ENCODE assay signal across 17 mouse cellular contexts in genomic region chr3:52100306-52100705, GRCm38 (mm10). TPM values are rescaled to one million over a fixed set of nuclear protein-coding genes. Genes with fewer than 3 reads are reported as not detected.
DNase-seq lines count a peak whose midpoint lies in the region; ATAC-seq and TF ChIP-seq lines count a peak whose summit lies in the region.
"Had no signal": no experiment of that assay in that cellular context is flagged by ENCODE, and none has a peak within 500 bp of the region (broad histone marks: within the 10 kb centered on the region; RNA-seq: fewer than 3 reads in every experiment).

No protein-coding gene starts in this region.

- 0 out of 2 replicates have a peak overlapping the region, but pooled peaks have one; percentile 14 for H3K27ac ChIP-seq in forebrain, embryonic 13.5 days
- no peak overlapping the region for H3K27ac ChIP-seq in forebrain, embryonic 14.5 days (ENCODE audit: low read depth, low read length)
- H3K27ac ChIP-seq in neural tube, embryonic 12.5 days = no peak overlapping the region
- H3K27ac ChIP-seq in midbrain, embryonic 14.5 days (replicated peaks; ENCODE audit: low read depth, low read length) = no peak overlapping the region
- peak overlapping the region; percentile 21; the same call in 1 of the 2 replicates for H3K27ac ChIP-seq in small intestine, adult 2 months (ENCODE audit: insufficient read depth, low read depth, low read length)
- no peak overlapping the region for H3K27ac ChIP-seq in kidney, embryonic 15.5 days
- H3K27ac ChIP-seq: embryonic facial prominence, embryonic 12.5 days had no signal

- 72% methylated on average over 4 of the region's 4 CpGs for WGBS in forebrain, embryonic 13.5 days
- WGBS in forebrain, embryonic 14.5 days = 73% methylated on average over 4 of the region's 4 CpGs
- 49% methylated on average over 4 of the region's 4 CpGs for WGBS in neural tube, embryonic 12.5 days
- 73% methylated on average over 4 of the region's 4 CpGs for WGBS in midbrain, embryonic 14.5 days
- 41% methylated on average over 4 of the region's 4 CpGs for WGBS in small intestine, adult 2 months
- 80% methylated on average over 4 of the region's 4 CpGs for WGBS in kidney, embryonic 15.5 days

- no peak overlapping the region for H3K9ac ChIP-seq in forebrain, embryonic 13.5 days
- no peak overlapping the region for H3K9ac ChIP-seq in forebrain, embryonic 14.5 days (ENCODE audit: low read length)
- H3K9ac ChIP-seq in neural tube, embryonic 12.5 days = no peak overlapping the region
- H3K9ac ChIP-seq in midbrain, embryonic 14.5 days (replicated peaks; ENCODE audit: low read length) = no peak overlapping the region
- no peak overlapping the region for H3K9ac ChIP-seq in kidney, embryonic 15.5 days
- H3K9ac ChIP-seq: embryonic facial prominence, embryonic 12.5 days had no signal

- DNase-seq in forebrain, embryonic 14.5 days (ENCODE audit: low spot score) = no peak
- DNase-seq in neural tube, embryonic 10.5 days (ENCODE audit: extremely low spot score, low spot score) = no peak
- DNase-seq in midbrain, embryonic 14.5 days = no peak
- DNase-seq: kidney, adult 18-20 months; kidney, postnatal 14 days; left cerebral cortex, postnatal 4 days; liver; thymus, adult 2 months had no signal

- H3K27me3 ChIP-seq in forebrain, embryonic 13.5 days = no peaks in the 10 kb centered on the region
- H3K27me3 ChIP-seq in forebrain, embryonic 14.5 days (replicated peaks; ENCODE audit: control insufficient read depth, insufficient read depth, low read length) = no peaks in the 10 kb centered on the region
- H3K27me3 ChIP-seq in neural tube, embryonic 12.5 days (replicated peaks) = no peaks in the 10 kb centered on the region
- no peaks in the 10 kb centered on the region for H3K27me3 ChIP-seq in midbrain, embryonic 14.5 days (ENCODE audit: control insufficient read depth, insufficient read depth, low read length)
- H3K27me3 ChIP-seq in small intestine, adult 2 months (ENCODE audit: control insufficient read depth, insufficient read depth, low read length) = no peaks in the 10 kb centered on the region
- no peaks in the 10 kb centered on the region for H3K27me3 ChIP-seq in kidney, embryonic 15.5 days
- H3K27me3 ChIP-seq: embryonic facial prominence, embryonic 12.5 days had no signal

- H3K4me1 ChIP-seq in forebrain, embryonic 13.5 days = peaks cover 15% of the 10 kb centered on the region
- peaks cover 8% of the 10 kb centered on the region; the same call in 1 of the 2 replicates for H3K4me1 ChIP-seq in forebrain, embryonic 14.5 days (ENCODE audit: control insufficient read depth, insufficient read depth, low read length)
- peaks cover 14% of the 10 kb centered on the region for H3K4me1 ChIP-seq in neural tube, embryonic 12.5 days
- 0 out of 2 replicates have a peak, but pooled peaks cover under 1% of the 10 kb centered on the region for H3K4me1 ChIP-seq in midbrain, embryonic 14.5 days (ENCODE audit: control insufficient read depth, insufficient read depth, low read length)
- H3K4me1 ChIP-seq in small intestine, adult 2 months (ENCODE audit: control insufficient read depth, insufficient read depth, insufficient read length, low read length) = peaks cover 11% of the 10 kb centered on the region; the same call in 1 of the 2 replicates
- H3K4me1 ChIP-seq in kidney, embryonic 15.5 days = peaks cover 31% of the 10 kb centered on the region

- no peak overlapping the region for H3K4me2 ChIP-seq in forebrain, embryonic 13.5 days
- H3K4me2 ChIP-seq in forebrain, embryonic 14.5 days (ENCODE audit: low read length) = no peak overlapping the region
- peak overlapping the region; percentile 78; the same call in 1 of the 2 replicates for H3K4me2 ChIP-seq in neural tube, embryonic 12.5 days (replicated peaks)
- H3K4me2 ChIP-seq in midbrain, embryonic 14.5 days (ENCODE audit: low read length) = peak overlapping the region; percentile 82; the same call in 1 of the 2 replicates
- H3K4me2 ChIP-seq in kidney, embryonic 15.5 days = no peak overlapping the region

- no peak for TF ChIP-seq CTCF in small intestine, adult 2 months (IDR thresholded peaks at IDR 0.05; ENCODE audit: extremely low read depth, insufficient read length, insufficient replicate concordance, low read depth, low read length)

- peaks cover 3% of the 10 kb centered on the region; the same call in 1 of the 2 replicates for H3K36me3 ChIP-seq in forebrain, embryonic 13.5 days (ENCODE audit: poor library complexity, severe bottlenecking)
- no peaks in the 10 kb centered on the region for H3K36me3 ChIP-seq in forebrain, embryonic 14.5 days (ENCODE audit: control insufficient read depth, insufficient read depth, low read length)
- no peaks in the 10 kb centered on the region for H3K36me3 ChIP-seq in neural tube, embryonic 12.5 days
- no peaks in the 10 kb centered on the region for H3K36me3 ChIP-seq in midbrain, embryonic 14.5 days (ENCODE audit: control insufficient read depth, insufficient read depth, low read length)
- no peaks in the 10 kb centered on the region for H3K36me3 ChIP-seq in small intestine, adult 2 months (ENCODE audit: control insufficient read depth, insufficient read depth, low read length)
- H3K36me3 ChIP-seq in kidney, embryonic 15.5 days = no peaks in the 10 kb centered on the region
- H3K36me3 ChIP-seq: embryonic facial prominence, embryonic 12.5 days had no signal

- H3K4me3 ChIP-seq in forebrain, embryonic 13.5 days = no peak overlapping the region
- no peak overlapping the region for H3K4me3 ChIP-seq in forebrain, embryonic 14.5 days (ENCODE audit: low read depth, low read length)
- H3K4me3 ChIP-seq in neural tube, embryonic 12.5 days = no peak overlapping the region
- no peak overlapping the region for H3K4me3 ChIP-seq in midbrain, embryonic 14.5 days (replicated peaks; ENCODE audit: low read depth, low read length)
- no peak overlapping the region for H3K4me3 ChIP-seq in small intestine, adult 2 months (ENCODE audit: low read depth, low read length)
- no peak overlapping the region for H3K4me3 ChIP-seq in kidney, embryonic 15.5 days (replicated peaks)
- H3K4me3 ChIP-seq: embryonic facial prominence, embryonic 12.5 days; erythroblast, embryonic 14.5 days had no signal

- ATAC-seq in forebrain, embryonic 13.5 days = no peak
- no peak for ATAC-seq in forebrain, embryonic 14.5 days
- no peak for ATAC-seq in neural tube, embryonic 12.5 days (ENCODE audit: low FRiP score, low read depth)
- ATAC-seq in midbrain, embryonic 14.5 days (ENCODE audit: low FRiP score, low TSS enrichment) = no peak
- ATAC-seq in kidney, embryonic 15.5 days (replicated peaks; ENCODE audit: low FRiP score) = no peak
- no peak for ATAC-seq in monocyte, adult 5-6 weeks (replicated peaks; ENCODE audit: insufficient number of reproducible peaks, low FRiP score, low TSS enrichment, poor library complexity, severe bottlenecking)
- ATAC-seq: forebrain, embryonic 16.5 days; lung, postnatal 0 days had no signal

- no peak for TF ChIP-seq POLR2A in small intestine, adult 2 months (IDR thresholded peaks at IDR 0.05; ENCODE audit: low read depth, low read length)

- H3K9me3 ChIP-seq in forebrain, embryonic 13.5 days (replicated peaks) = no peaks in the 10 kb centered on the region
- H3K9me3 ChIP-seq in forebrain, embryonic 14.5 days (replicated peaks; ENCODE audit: control insufficient read depth, low read length) = no peaks in the 10 kb centered on the region
- no peaks in the 10 kb centered on the region for H3K9me3 ChIP-seq in neural tube, embryonic 12.5 days
- no peaks in the 10 kb centered on the region for H3K9me3 ChIP-seq in midbrain, embryonic 14.5 days (ENCODE audit: control insufficient read depth, low read length)
- no peaks in the 10 kb centered on the region for H3K9me3 ChIP-seq in kidney, embryonic 15.5 days (replicated peaks)
- H3K9me3 ChIP-seq: embryonic facial prominence, embryonic 12.5 days had no signal

RNA-seq across cellular contexts. Expression of gene Maml3, which starts 4.6 kb away (rescaled TPM):
- polyA plus RNA-seq in forebrain, embryonic 13.5 days (2015; fragmentation: Nextera tagmentation; extraction: Ambion mirVana) = 5.4 and 6.5 TPM in 2 replicates
- polyA plus RNA-seq in forebrain, embryonic 14.5 days (2014; fragmentation: Nextera tagmentation; extraction: Ambion mirVana) = 3.5 and 4.2 TPM in 2 replicates
- polyA plus RNA-seq in neural tube, embryonic 12.5 days (2016; fragmentation: Nextera tagmentation; extraction: Ambion mirVana) = 9.2 and 9.4 TPM in 2 replicates
- 8.4 and 10.3 TPM in 2 replicates for polyA plus RNA-seq in midbrain, embryonic 14.5 days (2014; fragmentation: Nextera tagmentation; extraction: Ambion mirVana)
- 1.6 and 3.2 TPM in 2 replicates for polyA plus RNA-seq in small intestine, adult 2 months (2012; rRNA removed)
- 6.2 and 7.8 TPM in 2 replicates for polyA plus RNA-seq in kidney, embryonic 15.5 days (2015; fragmentation: Nextera tagmentation; extraction: Ambion mirVana)
- total RNA-seq in monocyte, adult 5-6 weeks (2017) = 5.8 to 12.7 TPM (median 8.5 TPM) in 3 replicates

Comparison
In these comparisons a context has a peak if more than half of its experiments do, and no peak if none do; other contexts are left out.
1. H3K27ac ChIP-seq: peak in forebrain, embryonic 13.5 days (single experiment) and small intestine, adult 2 months (single experiment); none in forebrain, embryonic 14.5 days (single experiment), neural tube, embryonic 12.5 days (single experiment), midbrain, embryonic 14.5 days (single experiment) and kidney, embryonic 15.5 days (single experiment).
2. H3K4me2 ChIP-seq: peak in neural tube, embryonic 12.5 days (single experiment) and midbrain, embryonic 14.5 days (single experiment); none in forebrain, embryonic 13.5 days (single experiment), forebrain, embryonic 14.5 days (single experiment) and kidney, embryonic 15.5 days (single experiment).